In genomic region chrX:139751855-139752254, GRCm38 (mm10) we compare ENCODE assay signal across 10 mouse cellular contexts. TPM values are rescaled to one million over a fixed set of nuclear protein-coding genes. Genes with fewer than 3 reads are reported as not detected.
DNase-seq lines count a peak whose midpoint lies in the region; TF ChIP-seq lines count a peak whose summit lies in the region.
"Had no signal": no experiment of that assay in that cellular context is flagged by ENCODE, and none has a peak within 500 bp of the region (broad histone marks: within the 10 kb centered on the region; RNA-seq: fewer than 3 reads in every experiment).

No protein-coding gene starts in this region.

- H3K36me3 ChIP-seq in thymus, adult 2 months (ENCODE audit: control insufficient read depth, insufficient read depth, low read length) = no peaks in the 10 kb centered on the region
- H3K36me3 ChIP-seq: embryonic facial prominence, embryonic 12.5 days had no signal

- no peak for TF ChIP-seq CTCF in thymus, adult 2 months (IDR thresholded peaks at IDR 0.05; ENCODE audit: borderline replicate concordance, control insufficient read depth, extremely low read depth, insufficient read depth, low read length, poor library complexity)
- peak; percentile 63 for TF ChIP-seq CTCF in cerebellum, adult 2 months (IDR thresholded peaks at IDR 0.05; ENCODE audit: borderline replicate concordance, insufficient read depth, low read depth, low read length)

- H3K27ac ChIP-seq in thymus, adult 2 months (ENCODE audit: control insufficient read depth, insufficient read depth, low read length) = no peak overlapping the region
- H3K27ac ChIP-seq in cerebellum, adult 2 months (ENCODE audit: insufficient read depth, low read length) = no peak overlapping the region
- H3K27ac ChIP-seq: embryonic facial prominence, embryonic 12.5 days had no signal

- WGBS in thymus, adult 2 months = 5% methylated on average over 1 of the region's 1 CpGs
- 3% methylated on average over 1 of the region's 1 CpGs for WGBS in cerebellum, adult 2 months

- H3K4me3 ChIP-seq in thymus, adult 2 months (ENCODE audit: control insufficient read depth, insufficient read depth, low read length) = no peak overlapping the region
- H3K4me3 ChIP-seq in cerebellum, adult 2 months (replicated peaks; ENCODE audit: insufficient read depth, low read depth, low read length) = no peak overlapping the region
- H3K4me3 ChIP-seq: embryonic facial prominence, embryonic 12.5 days had no signal

- no peaks in the 10 kb centered on the region for H3K4me1 ChIP-seq in thymus, adult 2 months (replicated peaks; ENCODE audit: control insufficient read depth, insufficient read depth, low read length)
- H3K4me1 ChIP-seq in cerebellum, adult 2 months (ENCODE audit: control insufficient read depth, insufficient read depth, low read length) = no peaks in the 10 kb centered on the region
- H3K4me1 ChIP-seq: embryonic facial prominence, embryonic 12.5 days had no signal

- DNase-seq in heart, adult 8-10 months (ENCODE audit: low spot score) = peak; percentile 1
- DNase-seq in heart, adult 11 months = no peak
- peak; percentile 27 for DNase-seq in thymus, adult 2 months
- DNase-seq in thymus, adult 18-20 months = no peak
- peak; percentile 21 to 41 for DNase-seq in cerebellum, adult 2 months
- peak; percentile 67 for DNase-seq in heart, postnatal 4 days
- DNase-seq in lung, postnatal 10 days = peak; percentile 54
- peak; percentile 26 to 29 for DNase-seq in thymus, postnatal 36 days

- TF ChIP-seq POLR2A in thymus, adult 2 months (IDR thresholded peaks at IDR 0.05; ENCODE audit: control insufficient read depth, extremely low read depth, insufficient read depth, low read length, poor library complexity) = no peak
- TF ChIP-seq POLR2A in cerebellum, adult 2 months (IDR thresholded peaks at IDR 0.05; ENCODE audit: borderline replicate concordance, insufficient read depth, low read length) = no peak

- no peaks in the 10 kb centered on the region for H3K27me3 ChIP-seq in thymus, adult 2 months (ENCODE audit: control insufficient read depth, insufficient read depth, low read length)
- no peaks in the 10 kb centered on the region for H3K27me3 ChIP-seq in cerebellum, adult 2 months (ENCODE audit: control insufficient read depth, insufficient read depth, low read length)
- H3K27me3 ChIP-seq: embryonic facial prominence, embryonic 12.5 days had no signal

RNA-seq across cellular contexts. Expression of gene Ripply1, which starts 30.3 kb away (rescaled TPM):
- not detected for total RNA-seq in heart, adult 8-10 months (2022)
- polyA plus RNA-seq in thymus, adult 2 months (2012; rRNA removed) = 0.17 and 0.22 TPM in 2 replicates
- polyA plus RNA-seq in cerebellum, adult 2 months (2012; rRNA removed) = 0.33 and 0.46 TPM in 2 replicates
- total RNA-seq in heart, postnatal 4 days (2021) = not detected
- total RNA-seq: left cerebral cortex, postnatal 36 days had no signal
- polyA plus RNA-seq: embryonic facial prominence, embryonic 12.5 days had no signal

RNA-seq across cellular contexts. Expression of gene Gm15013, which starts 37.6 kb away (rescaled TPM):
- not detected for total RNA-seq in heart, adult 8-10 months (2022)
- polyA plus RNA-seq in thymus, adult 2 months (2012; rRNA removed) = not detected in 2 replicates
- not detected in 2 replicates for polyA plus RNA-seq in cerebellum, adult 2 months (2012; rRNA removed)
- total RNA-seq in heart, postnatal 4 days (2021) = not detected
- total RNA-seq: left cerebral cortex, postnatal 36 days had no signal

RNA-seq across cellular contexts. Expression of gene Cldn2, which starts 48.8 kb away (rescaled TPM):
- total RNA-seq in heart, adult 8-10 months (2022) = not detected
- polyA plus RNA-seq in thymus, adult 2 months (2012; rRNA removed) = 0.23 and 0.28 TPM in 2 replicates
- polyA plus RNA-seq in cerebellum, adult 2 months (2012; rRNA removed) = 1.1 and 2.6 TPM in 2 replicates
- not detected for total RNA-seq in heart, postnatal 4 days (2021)

Comparison
In these comparisons a context has a peak if more than half of its experiments do, and no peak if none do; other contexts are left out.
1. DNase-seq: peak in heart, adult 8-10 months (single experiment), thymus, adult 2 months (single experiment), cerebellum, adult 2 months (2 of 2), heart, postnatal 4 days (single experiment), lung, postnatal 10 days (single experiment) and thymus, postnatal 36 days (2 of 2); none in heart, adult 11 months (single experiment) and thymus, adult 18-20 months (0 of 2).